Mouse (Mus musculus): ENCODE measurements around the gene Spindoc. TPM values are rescaled to one million over a fixed set of nuclear protein-coding genes. Genes with fewer than 3 reads are reported as not detected.

Gene Spindoc
- total and polyA plus RNA-seq, 3 experiments = 13.0 to 54.1 TPM; not detected in 1

- Histone ChIP-seq H3K27ac (ENCODE audit: control insufficient read depth, low read depth, low read length) (no peak overlapping the region), H3K27me3 (ENCODE audit: control insufficient read depth in 1 of 2, insufficient read depth in 2 of 2, low read length in 2 of 2) (no peaks in the 10 kb centered on the region), H3K9ac (ENCODE audit: control insufficient read depth, low read depth, low read length, poor library complexity, severe bottlenecking) (no peak overlapping the region), H3K9me3 (replicated peaks; ENCODE audit: insufficient read depth, low read length) (no peaks in the 10 kb centered on the region), H3K4me3 (ENCODE audit: control insufficient read depth in 1 of 2, insufficient read depth in 1 of 2, low read depth in 2 of 2, low read length in 2 of 2) (no peak overlapping the region), H3K36me3 (ENCODE audit: control insufficient read depth in 1 of 2, insufficient read depth in 2 of 2, low read length in 2 of 2) (peaks cover 5 to 19% of the 10 kb centered on the region in 2 experiments), H3K79me2 (ENCODE audit: control insufficient read depth, insufficient read depth, low read length, poor library complexity) (peaks cover 15% of the 10 kb centered on the region), H3K4me1 (ENCODE audit: control insufficient read depth in 1 of 2, insufficient read depth in 2 of 2, low read length in 2 of 2) (peaks cover 4 to 21% of the 10 kb centered on the region in 2 experiments)
- no peak for DNase-seq (ENCODE audit: low read depth, low spot score)
- TF ChIP-seq POLR2A (IDR thresholded peaks at IDR 0.05; ENCODE audit: control insufficient read depth in 1 of 2, insufficient read depth in 1 of 2, low read depth in 1 of 2, low read length in 2 of 2, poor library complexity in 1 of 2) (no peak), SIN3A (IDR thresholded peaks at IDR 0.05; ENCODE audit: low read length) (no peak), E2F4 (IDR thresholded peaks at IDR 0.05; ENCODE audit: borderline replicate concordance, low read depth, low read length) (no peak), GATA1 (IDR thresholded peaks at IDR 0.05; ENCODE audit: low read depth, low read length) (no peak), POLR2AphosphoS2 (IDR thresholded peaks at IDR 0.05; ENCODE audit: low read length) (no peak), USF1 (IDR thresholded peaks at IDR 0.05; ENCODE audit: low read depth, low read length) (no peak), MXI1 (IDR thresholded peaks at IDR 0.05; ENCODE audit: low read depth, low read length) (no peak), ELF1 (IDR thresholded peaks at IDR 0.05; ENCODE audit: low read depth, low read length) (no peak), BHLHE40 (IDR thresholded peaks at IDR 0.05; ENCODE audit: borderline replicate concordance, low read depth, low read length) (no peak), CTCF (IDR thresholded peaks at IDR 0.05 in 2 of 3, conservative IDR thresholded peaks at IDR 0.05 in 1 of 3; ENCODE audit: control insufficient read depth in 1 of 3, insufficient read depth in 1 of 3, low read depth in 2 of 3, low read length in 3 of 3, poor library complexity in 1 of 3, severe bottlenecking in 1 of 3) (no peak), TAL1 (IDR thresholded peaks at IDR 0.05; ENCODE audit: low read length) (no peak), ZNF384 (IDR thresholded peaks at IDR 0.05; ENCODE audit: low read depth, low read length) (no peak), MAZ (IDR thresholded peaks at IDR 0.05; ENCODE audit: low read depth, low read length) (no peak), NELFE (IDR thresholded peaks at IDR 0.05; ENCODE audit: low read depth, low read length) (no peak), CHD2 (IDR thresholded peaks at IDR 0.05; ENCODE audit: low read length) (no peak), MAFK (IDR thresholded peaks at IDR 0.05; ENCODE audit: borderline replicate concordance, low read depth, low read length) (no peak), RCOR1 (IDR thresholded peaks at IDR 0.05; ENCODE audit: low read depth, low read length) (no peak)
Measured at GRCm38 (mm10) chr19:7423028-7423655, 40.3 kb upstream of the Spindoc start.

GRCm38 (mm10) chr19:7422656-7423027, 39.8 kb upstream of the Spindoc start:
- Histone ChIP-seq H3K9ac (ENCODE audit: control insufficient read depth, low read depth, low read length, poor library complexity, severe bottlenecking) (no peak overlapping the region), H3K27ac (ENCODE audit: control insufficient read depth, low read depth, low read length) (no peak overlapping the region), H3K9me3 (replicated peaks; ENCODE audit: insufficient read depth, low read length) (no peaks in the 10 kb centered on the region), H3K4me1 (ENCODE audit: control insufficient read depth in 1 of 2, insufficient read depth in 2 of 2, low read length in 2 of 2) (peaks cover 4 to 21% of the 10 kb centered on the region in 2 experiments), H3K36me3 (ENCODE audit: control insufficient read depth in 1 of 2, insufficient read depth in 2 of 2, low read length in 2 of 2) (peaks cover 3 to 19% of the 10 kb centered on the region in 2 experiments), H3K27me3 (ENCODE audit: control insufficient read depth in 1 of 2, insufficient read depth in 2 of 2, low read length in 2 of 2) (no peaks in the 10 kb centered on the region), H3K79me2 (ENCODE audit: control insufficient read depth, insufficient read depth, low read length, poor library complexity) (peaks cover 19% of the 10 kb centered on the region), H3K4me3 (ENCODE audit: control insufficient read depth in 1 of 2, insufficient read depth in 1 of 2, low read depth in 2 of 2, low read length in 2 of 2) (no peak overlapping the region)
- no peak for DNase-seq (ENCODE audit: low read depth, low spot score)
- no peak for TF ChIP-seq TAL1 (IDR thresholded peaks at IDR 0.05; ENCODE audit: low read length)
- no peak for TF ChIP-seq RAD21 (IDR thresholded peaks at IDR 0.05; ENCODE audit: low read depth, low read length)
- TF ChIP-seq E2F4 (IDR thresholded peaks at IDR 0.05; ENCODE audit: borderline replicate concordance, low read depth, low read length) = no peak
- no peak for TF ChIP-seq NELFE (IDR thresholded peaks at IDR 0.05; ENCODE audit: low read depth, low read length)
- TF ChIP-seq MAZ (IDR thresholded peaks at IDR 0.05; ENCODE audit: low read depth, low read length) = no peak
- TF ChIP-seq ZC3H11A (IDR thresholded peaks at IDR 0.05; ENCODE audit: low read depth, low read length) = no peak
- TF ChIP-seq RCOR1 (IDR thresholded peaks at IDR 0.05; ENCODE audit: low read depth, low read length) = no peak
- no peak for TF ChIP-seq SIN3A (IDR thresholded peaks at IDR 0.05; ENCODE audit: low read length)
- no peak for TF ChIP-seq JUND (IDR thresholded peaks at IDR 0.05; ENCODE audit: low read depth, low read length)
- TF ChIP-seq GABPA (IDR thresholded peaks at IDR 0.05; ENCODE audit: low read depth, low read length) = no peak
- TF ChIP-seq ZNF384 (IDR thresholded peaks at IDR 0.05; ENCODE audit: low read depth, low read length) = no peak
- TF ChIP-seq ZKSCAN1 (IDR thresholded peaks at IDR 0.05; ENCODE audit: low read depth, low read length) = no peak
- TF ChIP-seq HCFC1 (IDR thresholded peaks at IDR 0.05; ENCODE audit: low read depth, low read length) = no peak
- no peak for TF ChIP-seq MYC (IDR thresholded peaks at IDR 0.05; ENCODE audit: low read depth, low read length)
- TF ChIP-seq KAT2A (conservative IDR thresholded peaks at IDR 0.05; ENCODE audit: low read depth, low read length) = no peak
- TF ChIP-seq POLR2AphosphoS5 (IDR thresholded peaks at IDR 0.05; ENCODE audit: borderline replicate concordance, low read depth, low read length) = no peak
